Mouse (Mus musculus): Measurements from ENCODE around the gene Bmp15. TPM values are rescaled to one million over a fixed set of nuclear protein-coding genes. Genes with fewer than 3 reads are reported as not detected.

Bmp15 gene
- polyA plus RNA-seq, 1 experiment from 2014 or later, result not detected

Other genes starting within 250 kb of the Bmp15 start
- 0.19 TPM in 1 of 2 replicates, not detected in the other for gene AU022751, start 237.3 kb downstream of the Bmp15 start, polyA plus RNA-seq (2014; fragmentation: Nextera tagmentation; extraction: Ambion mirVana)
- gene Nudt10, start 147.7 kb downstream of the Bmp15 start, polyA plus RNA-seq (2014; fragmentation: Nextera tagmentation; extraction: Ambion mirVana), result 25.2 and 29.8 TPM in 2 replicates
- 5.4 and 6.0 TPM in 2 replicates for gene Shroom4, start 79.1 kb upstream of the Bmp15 start, polyA plus RNA-seq (2014; fragmentation: Nextera tagmentation; extraction: Ambion mirVana)